Mouse (Mus musculus): Measurements from ENCODE around the gene Pla2g4e. TPM values are rescaled to one million over a fixed set of nuclear protein-coding genes. Genes with fewer than 3 reads are reported as not detected.

The Pla2g4e gene
- 0.13 and 0.19 TPM in 2 replicates for polyA plus RNA-seq (2016; fragmentation: Nextera tagmentation; extraction: Ambion mirVana)

- peak; percentile 54; the same call in 1 of the 2 replicates for ATAC-seq (ENCODE audit: low FRiP score, low read depth)
- Histone ChIP-seq H3K27ac (replicated peaks) (no peak within 1 kb of the TSS), H3K4me3 (peak within 1 kb of the TSS; percentile 46), H3K27me3 (peaks cover 30% of the 10 kb centered on the region), H3K4me2 (replicated peaks) (peak within 1 kb of the TSS; percentile 74), H3K4me1 (0 out of 2 replicates have a peak, but pooled peaks cover 2% of the 10 kb centered on the region), H3K9me3 (no peaks in the 10 kb centered on the region), H3K36me3 (no peaks in the 10 kb centered on the region), H3K9ac (replicated peaks) (peak within 1 kb of the TSS; percentile 37)
- 3% methylated on average over 27 of the region's 27 CpGs for WGBS
These were observed at the start of gene Pla2g4e for GRCm38 (mm10) chr2:120244679-120245420. Gene Pla2g4e (minus strand): TSS chr2:120245335.

- 82% methylated on average over 9 of the region's 9 CpGs for WGBS
These were observed 46.4 kb upstream of the Pla2g4e start for GRCm38 (mm10) chr2:120291471-120292078.

GRCm38 (mm10) chr2:120288995-120289394 is 43.9 kb upstream of the Pla2g4e start, which contains the start of gene Pla2g4d:
Gene Pla2g4d (minus strand): TSS chr2:120289197.
- no peak within 1 kb of the TSS for H3K9ac ChIP-seq (replicated peaks)
- no peaks in the 10 kb centered on the region for H3K9me3 ChIP-seq
- no peak within 1 kb of the TSS for H3K4me2 ChIP-seq (replicated peaks)
- WGBS: 72% methylated on average over 5 of the region's 5 CpGs
- no peak for ATAC-seq (ENCODE audit: low FRiP score, low read depth)
- H3K36me3 ChIP-seq: no peaks in the 10 kb centered on the region
- H3K27me3 ChIP-seq: no peaks in the 10 kb centered on the region
- no peak within 1 kb of the TSS for H3K27ac ChIP-seq (replicated peaks)
- no peak within 1 kb of the TSS for H3K4me3 ChIP-seq
- H3K4me1 ChIP-seq: no peaks in the 10 kb centered on the region

More at GRCm38 (mm10) chr2:120291471-120292078, 46.4 kb upstream of the Pla2g4e start:
- H3K9ac ChIP-seq (replicated peaks): no peak overlapping the region
- H3K9me3 ChIP-seq: no peaks in the 10 kb centered on the region
- H3K27me3 ChIP-seq: no peaks in the 10 kb centered on the region
- H3K27ac ChIP-seq (replicated peaks): no peak overlapping the region
- H3K4me2 ChIP-seq (replicated peaks): no peak overlapping the region
- no peaks in the 10 kb centered on the region for H3K36me3 ChIP-seq
- no peak for ATAC-seq (ENCODE audit: low FRiP score, low read depth)
- 0 out of 2 replicates have a peak, but pooled peaks cover 4% of the 10 kb centered on the region for H3K4me1 ChIP-seq
- H3K4me3 ChIP-seq: no peak overlapping the region

- Histone ChIP-seq H3K4me1 (no peaks in the 10 kb centered on the region), H3K9ac (replicated peaks) (no peak overlapping the region), H3K4me2 (replicated peaks) (no peak overlapping the region), H3K9me3 (no peaks in the 10 kb centered on the region), H3K4me3 (no peak overlapping the region), H3K27ac (replicated peaks) (no peak overlapping the region), H3K36me3 (no peaks in the 10 kb centered on the region), H3K27me3 (no peaks in the 10 kb centered on the region)
- WGBS: 94% methylated on average over 3 of the region's 3 CpGs
- no peak for ATAC-seq (ENCODE audit: low FRiP score, low read depth)
These were observed 43.3 kb upstream of the Pla2g4e start for GRCm38 (mm10) chr2:120288401-120288800.

- Histone ChIP-seq H3K9me3 (no peaks in the 10 kb centered on the region), H3K36me3 (no peaks in the 10 kb centered on the region), H3K27me3 (no peaks in the 10 kb centered on the region), H3K4me3 (no peak overlapping the region), H3K27ac (replicated peaks) (no peak overlapping the region), H3K9ac (replicated peaks) (no peak overlapping the region), H3K4me1 (no peaks in the 10 kb centered on the region), H3K4me2 (replicated peaks) (no peak overlapping the region)
- no peak for ATAC-seq (ENCODE audit: low FRiP score, low read depth)
- 80% methylated on average over 4 of the region's 4 CpGs for WGBS
These were observed 40.5 kb upstream of the Pla2g4e start for GRCm38 (mm10) chr2:120285639-120286038.

GRCm38 (mm10) chr2:120284705-120285104 is 39.6 kb upstream of the Pla2g4e start:
- no peak for ATAC-seq (ENCODE audit: low FRiP score, low read depth)
- H3K27ac ChIP-seq (replicated peaks): no peak overlapping the region
- no peaks in the 10 kb centered on the region for H3K9me3 ChIP-seq
- H3K27me3 ChIP-seq: no peaks in the 10 kb centered on the region
- no peaks in the 10 kb centered on the region for H3K36me3 ChIP-seq
- H3K9ac ChIP-seq (replicated peaks): no peak overlapping the region
- no peak overlapping the region for H3K4me3 ChIP-seq
- no peak overlapping the region for H3K4me2 ChIP-seq (replicated peaks)
- no peaks in the 10 kb centered on the region for H3K4me1 ChIP-seq

- H3K4me2 ChIP-seq (replicated peaks): no peak overlapping the region
- H3K4me3 ChIP-seq: no peak overlapping the region
- no peak overlapping the region for H3K9ac ChIP-seq (replicated peaks)
- no peaks in the 10 kb centered on the region for H3K4me1 ChIP-seq
- 89% methylated on average over 5 of the region's 5 CpGs for WGBS
- H3K9me3 ChIP-seq: no peaks in the 10 kb centered on the region
- no peak for ATAC-seq (ENCODE audit: low FRiP score, low read depth)
- H3K36me3 ChIP-seq: no peaks in the 10 kb centered on the region
- H3K27ac ChIP-seq (replicated peaks): no peak overlapping the region
- no peaks in the 10 kb centered on the region for H3K27me3 ChIP-seq
These were observed 39.0 kb upstream of the Pla2g4e start for GRCm38 (mm10) chr2:120284094-120284493.

GRCm38 (mm10) chr2:120283550-120283949 is 38.4 kb upstream of the Pla2g4e start:
- ATAC-seq (ENCODE audit: low FRiP score, low read depth): no peak
- H3K9me3 ChIP-seq: no peaks in the 10 kb centered on the region
- 69% methylated on average over 6 of the region's 6 CpGs for WGBS

GRCm38 (mm10) chr2:120281221-120281620 is 36.1 kb upstream of the Pla2g4e start:
- H3K27me3 ChIP-seq: no peaks in the 10 kb centered on the region
- no peak overlapping the region for H3K4me2 ChIP-seq (replicated peaks)
- H3K4me1 ChIP-seq: no peaks in the 10 kb centered on the region
- H3K36me3 ChIP-seq: no peaks in the 10 kb centered on the region
- 66% methylated on average over 3 of the region's 3 CpGs for WGBS
- H3K9me3 ChIP-seq: no peaks in the 10 kb centered on the region
- H3K27ac ChIP-seq (replicated peaks): no peak overlapping the region
- H3K9ac ChIP-seq (replicated peaks): no peak overlapping the region
- ATAC-seq (ENCODE audit: low FRiP score, low read depth): no peak
- H3K4me3 ChIP-seq: no peak overlapping the region

More at GRCm38 (mm10) chr2:120283550-120283949, 38.4 kb upstream of the Pla2g4e start:
- Histone ChIP-seq H3K9ac (replicated peaks) (no peak overlapping the region), H3K4me1 (no peaks in the 10 kb centered on the region), H3K27me3 (no peaks in the 10 kb centered on the region), H3K4me2 (replicated peaks) (no peak overlapping the region), H3K4me3 (no peak overlapping the region), H3K27ac (replicated peaks) (no peak overlapping the region), H3K36me3 (no peaks in the 10 kb centered on the region)

GRCm38 (mm10) chr2:120279961-120280360 is 34.8 kb upstream of the Pla2g4e start:
- no peaks in the 10 kb centered on the region for H3K4me1 ChIP-seq
- WGBS: 17% methylated on average over 8 of the region's 8 CpGs
- H3K27ac ChIP-seq (replicated peaks): no peak overlapping the region
- no peaks in the 10 kb centered on the region for H3K27me3 ChIP-seq
- no peaks in the 10 kb centered on the region for H3K9me3 ChIP-seq
- no peak overlapping the region for H3K9ac ChIP-seq (replicated peaks)
- H3K36me3 ChIP-seq: no peaks in the 10 kb centered on the region
- H3K4me2 ChIP-seq (replicated peaks): no peak overlapping the region
- ATAC-seq (ENCODE audit: low FRiP score, low read depth): no peak
- no peak overlapping the region for H3K4me3 ChIP-seq

GRCm38 (mm10) chr2:120276951-120277350 is 31.8 kb upstream of the Pla2g4e start:
- no peaks in the 10 kb centered on the region for H3K4me1 ChIP-seq
- H3K27me3 ChIP-seq: no peaks in the 10 kb centered on the region
- no peaks in the 10 kb centered on the region for H3K9me3 ChIP-seq
- 76% methylated on average over 4 of the region's 4 CpGs for WGBS
- H3K9ac ChIP-seq (replicated peaks): no peak overlapping the region
- no peak for ATAC-seq (ENCODE audit: low FRiP score, low read depth)
- H3K27ac ChIP-seq (replicated peaks): no peak overlapping the region
- H3K4me2 ChIP-seq (replicated peaks): no peak overlapping the region
- H3K4me3 ChIP-seq: no peak overlapping the region
- no peaks in the 10 kb centered on the region for H3K36me3 ChIP-seq

- no peaks in the 10 kb centered on the region; the same call in 1 of the 2 replicates for H3K27me3 ChIP-seq
- no peaks in the 10 kb centered on the region for H3K36me3 ChIP-seq
- no peak for ATAC-seq (ENCODE audit: low FRiP score, low read depth)
- H3K9ac ChIP-seq (replicated peaks): no peak overlapping the region
- peak overlapping the region; percentile 33 for H3K4me2 ChIP-seq (replicated peaks)
- 0 out of 2 replicates have a peak, but pooled peaks cover 3% of the 10 kb centered on the region for H3K4me1 ChIP-seq
- no peak overlapping the region for H3K4me3 ChIP-seq
- H3K9me3 ChIP-seq: no peaks in the 10 kb centered on the region
- WGBS: 2% methylated on average over 9 of the region's 9 CpGs
- H3K27ac ChIP-seq (replicated peaks): no peak overlapping the region
These were observed 23.5 kb upstream of the Pla2g4e start for GRCm38 (mm10) chr2:120268635-120269034.
